Mouse (Mus musculus) embryo, embryonic 10 days (tissue): ENCODE data around the gene Atp2a2.
"Not testable (repeated sequence)": the region's sequence is repeated elsewhere in the genome, so short reads cannot be mapped to it uniquely, and the experiment has no call there.

Source experiments
- DNase-seq: peaks from one replicate; pipeline ENCODE4 v3.0.0-alpha.2; 2015; ENCODE audit warnings: low spot score

Atp2a2 gene

DNA sequence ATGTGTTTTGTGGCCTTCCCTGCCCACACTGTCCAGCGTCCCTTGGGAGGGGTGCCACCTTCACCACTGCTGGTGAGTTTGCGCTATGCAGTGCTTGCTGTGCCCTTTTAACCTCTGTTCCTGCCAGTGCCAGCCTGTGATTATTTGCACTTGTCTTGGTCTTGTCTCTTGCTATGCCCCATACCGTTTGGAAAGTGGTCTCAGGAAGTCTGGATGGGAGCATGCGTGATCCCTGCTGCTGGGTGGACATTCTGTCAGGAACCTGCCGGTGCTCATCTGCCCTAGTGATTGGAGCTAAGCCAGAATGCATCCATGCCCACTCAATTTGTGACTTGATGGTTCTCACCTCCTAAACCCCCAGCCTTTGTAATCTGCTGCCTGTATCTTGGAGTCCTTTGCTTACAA lies 51.1 kb downstream of the Atp2a2 start:
- DNase-seq: no peak

- DNase-seq: no peak
Measured at GRCm38 (mm10) chr5:122449946-122450345, 52.1 kb downstream of the Atp2a2 start.

DNA sequence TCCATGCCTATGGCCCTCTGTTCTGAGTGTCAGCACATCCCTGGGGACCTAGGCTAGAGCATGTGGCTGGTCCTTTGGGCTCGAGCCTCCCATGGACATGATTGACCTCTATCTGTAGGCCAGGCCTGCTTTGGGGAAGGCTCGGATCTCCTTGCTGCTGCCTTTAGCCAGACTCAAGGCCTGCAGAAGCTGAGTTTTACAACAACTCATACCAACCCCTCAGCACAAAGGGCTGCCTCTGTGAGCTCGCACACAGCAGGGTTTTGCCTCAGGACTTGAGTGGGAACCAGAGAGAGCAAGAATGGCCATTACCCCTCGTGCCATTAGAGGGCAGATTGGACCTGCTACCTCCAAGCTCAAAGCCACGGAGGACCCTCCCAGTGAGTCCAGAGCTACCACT lies 53.2 kb downstream of the Atp2a2 start:
- no peak for DNase-seq

GRCm38 (mm10) chr5:122447857-122448256 lies 54.2 kb downstream of the Atp2a2 start:
- DNase-seq: no peak

DNA sequence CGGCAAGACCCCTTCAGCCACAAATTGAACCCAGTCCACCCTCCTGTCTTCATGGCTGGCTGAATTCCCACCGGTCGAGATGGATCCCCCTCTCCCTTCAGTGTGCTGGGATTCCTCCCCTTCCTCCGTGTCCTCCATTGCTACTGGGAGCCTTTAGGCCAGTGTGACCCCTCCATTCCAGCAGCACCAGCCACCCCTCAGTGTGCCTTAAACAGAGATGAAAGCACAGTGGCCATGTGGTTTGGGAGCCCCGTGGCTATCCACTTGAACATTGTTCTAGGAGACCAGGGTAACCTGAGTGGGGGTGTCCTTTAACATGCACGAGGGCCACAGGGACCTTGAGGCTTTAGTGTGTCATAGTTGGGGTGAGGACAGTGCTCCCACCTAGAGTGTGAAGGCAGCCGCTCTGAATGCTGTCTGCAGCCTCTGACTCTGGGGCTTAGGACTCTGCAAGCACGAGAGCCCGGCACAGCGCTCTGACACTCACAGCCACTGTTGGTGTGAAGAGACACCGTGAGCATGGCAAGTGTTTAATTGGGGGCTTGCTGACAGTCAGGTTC lies 56.9 kb downstream of the Atp2a2 start:
- DNase-seq: no peak

GRCm38 (mm10) chr5:122444492-122444891 lies 57.5 kb downstream of the Atp2a2 start:
- DNase-seq: no peak

GRCm38 (mm10) chr5:122440095-122440630 lies 61.9 kb downstream of the Atp2a2 start:
- DNase-seq: no peak

DNA sequence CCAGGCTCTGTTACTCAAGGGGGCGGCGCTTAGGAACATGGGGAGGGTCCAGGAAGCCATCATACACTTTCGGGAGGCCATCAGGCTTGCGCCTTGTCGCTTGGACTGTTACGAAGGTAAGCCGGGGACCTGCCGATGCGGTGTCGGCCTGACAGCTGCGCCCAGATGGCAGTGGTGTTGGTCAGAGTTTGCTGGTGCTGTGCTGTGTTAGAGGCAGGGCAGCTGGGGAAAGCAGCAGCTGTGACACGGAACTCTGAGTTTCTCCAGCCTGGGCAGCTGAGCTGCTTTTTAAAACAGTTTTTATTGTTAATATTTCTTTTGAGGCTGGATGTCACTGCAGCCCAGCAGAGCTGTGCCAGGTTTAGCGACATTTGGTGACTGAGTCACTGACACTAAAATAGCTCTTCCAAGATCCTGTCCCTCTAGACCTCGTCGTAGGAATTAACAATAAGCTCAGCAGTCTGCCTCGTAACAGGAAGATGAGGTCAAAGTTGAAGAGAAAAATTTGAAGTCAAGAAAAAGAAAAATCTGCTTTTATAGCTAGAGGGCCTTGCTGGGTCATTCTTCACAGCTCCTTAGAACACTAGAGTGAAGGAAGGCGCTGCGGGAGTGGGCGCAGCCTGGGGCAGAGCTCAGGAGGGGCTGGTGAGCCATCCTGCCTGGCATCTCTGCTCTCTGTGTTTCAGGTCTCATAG lies 62.5 kb downstream of the Atp2a2 start:
- no peak for DNase-seq

GRCm38 (mm10) chr5:122434541-122434940 lies 67.5 kb downstream of the Atp2a2 start:
- DNase-seq: no peak

GRCm38 (mm10) chr5:122431221-122431620 lies 70.8 kb downstream of the Atp2a2 start:
- DNase-seq: no peak

- DNase-seq: no peak
Measured at GRCm38 (mm10) chr5:122430036-122430775, 71.8 kb downstream of the Atp2a2 start.

GRCm38 (mm10) chr5:122425550-122425949 lies 76.5 kb downstream of the Atp2a2 start:
- no peak for DNase-seq

DNA sequence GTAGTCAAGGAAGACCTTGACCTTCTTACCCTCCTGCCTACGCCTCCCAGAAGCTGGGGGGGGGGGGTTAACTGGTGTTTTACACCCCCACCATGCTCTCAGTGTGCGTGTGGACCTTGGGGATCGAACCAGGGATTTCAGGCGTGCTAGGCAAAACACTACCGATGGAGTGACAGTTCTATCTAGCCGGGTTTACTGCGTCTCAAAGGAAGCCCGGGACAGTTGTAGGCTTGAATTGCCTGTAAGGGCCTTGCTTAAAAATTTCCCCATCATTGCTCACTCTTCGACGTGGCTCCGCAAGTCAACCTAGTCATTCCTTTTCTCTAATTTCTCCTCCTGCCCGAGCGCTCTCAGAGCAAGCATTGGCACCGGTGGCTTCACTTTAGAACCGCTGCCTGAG lies 78.9 kb downstream of the Atp2a2 start:
- DNase-seq: no peak

DNA sequence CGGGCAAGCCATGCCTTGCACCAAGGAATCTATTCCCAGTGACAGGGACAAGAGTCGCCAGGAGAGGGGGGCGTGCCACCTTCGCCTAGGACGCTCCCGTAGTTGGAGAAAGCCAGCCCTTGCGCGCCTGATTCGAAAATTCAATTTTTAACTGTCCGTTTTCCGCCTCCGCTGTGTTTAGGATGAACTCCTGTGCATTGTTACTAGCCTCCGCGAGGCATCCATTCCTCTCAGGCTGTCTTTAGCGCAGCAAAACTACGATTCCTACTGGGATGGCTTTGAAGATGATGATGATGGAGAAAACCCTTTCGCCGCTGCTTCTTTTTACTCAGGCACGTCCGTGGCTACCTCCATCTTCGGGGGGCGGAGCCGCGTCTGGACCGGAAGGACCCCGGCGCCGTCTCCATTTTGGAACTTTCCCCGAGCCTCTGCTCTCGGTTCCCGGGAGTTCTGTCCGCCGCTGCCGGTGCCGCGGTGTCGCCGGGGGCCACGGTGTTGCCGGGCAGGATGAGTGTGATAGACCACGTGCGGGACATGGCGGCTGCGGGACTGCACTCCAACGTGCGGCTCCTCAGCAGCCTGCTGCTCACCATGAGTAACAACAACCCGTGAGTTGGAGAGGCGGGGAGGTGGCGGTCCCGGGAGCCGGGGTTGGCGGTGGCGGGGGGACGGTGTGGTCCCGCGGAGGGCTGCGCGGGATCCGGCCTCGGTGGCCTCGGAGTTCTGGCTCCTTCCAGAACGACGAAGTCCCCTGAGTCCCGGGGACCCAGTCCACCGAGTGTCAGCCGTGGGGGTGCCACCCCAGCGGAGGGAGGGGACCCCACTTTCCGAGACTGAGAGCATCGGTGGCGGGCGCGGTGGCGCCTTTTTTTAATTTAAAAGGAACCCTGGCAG lies 79.7 kb downstream of the Atp2a2 start:
- peak; percentile 92 for DNase-seq

DNA sequence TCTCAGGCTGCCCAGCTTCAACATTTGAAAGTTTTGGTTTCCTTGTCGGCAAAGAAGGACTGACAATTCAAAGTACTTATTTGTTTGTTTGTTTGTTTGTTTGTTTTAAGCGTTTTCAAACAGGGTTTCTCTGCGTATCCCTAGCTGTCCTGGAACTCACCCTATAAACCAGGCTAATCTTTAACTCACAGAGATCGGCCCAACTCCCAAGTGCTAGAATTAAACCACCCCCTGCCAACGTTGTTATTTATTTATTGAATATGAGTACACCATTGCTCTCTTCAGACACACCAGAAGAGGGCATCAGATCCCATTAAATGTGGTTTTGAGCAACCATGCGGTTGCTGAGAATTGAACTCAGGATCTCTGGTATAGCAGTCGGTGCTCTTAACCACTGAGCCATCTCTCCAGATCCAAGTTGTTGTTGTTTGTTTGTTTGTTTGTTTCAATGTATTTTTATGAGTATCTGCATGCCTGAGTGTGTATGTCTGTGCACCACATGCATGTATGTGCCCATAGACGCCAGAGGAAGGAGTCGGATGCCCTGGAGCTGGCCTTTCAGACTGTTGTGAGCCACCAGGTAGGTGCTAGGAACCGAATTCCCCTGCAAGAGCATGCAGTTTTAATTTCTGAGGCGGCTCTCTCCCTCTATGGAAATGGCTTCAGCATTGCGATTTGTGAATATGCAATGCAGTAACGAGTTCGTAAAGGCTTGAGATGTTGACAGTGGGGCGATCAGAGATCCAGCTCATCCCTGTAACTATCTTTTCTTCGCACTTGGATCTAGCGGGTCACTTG lies 80.6 kb downstream of the Atp2a2 start, which contains the start of gene Anapc7:
Anapc7 (plus strand) TSS at position 423 of the 798 bp plus-strand sequence.
- no peak for DNase-seq

DNA sequence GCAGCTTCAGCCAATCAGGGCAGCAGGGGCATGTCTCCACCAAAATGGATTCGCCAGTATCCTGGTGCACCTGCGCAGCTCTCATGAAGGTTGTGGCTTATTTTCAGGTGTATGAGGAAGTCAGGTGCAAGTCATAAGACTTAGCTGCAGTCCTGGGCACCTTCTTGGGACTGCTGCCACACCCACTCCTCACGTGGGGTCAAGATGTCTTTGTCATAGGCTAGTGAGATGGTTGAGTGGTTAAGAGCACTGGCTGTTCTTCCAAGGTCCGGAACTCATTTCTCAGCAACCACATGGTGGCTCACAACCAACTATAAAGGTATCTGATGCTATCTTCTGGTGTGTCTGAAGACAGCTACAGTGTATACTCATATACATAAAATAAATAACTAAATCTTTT lies 81.3 kb downstream of the Atp2a2 start:
- DNase-seq: not testable (repeated sequence)

- no peak for DNase-seq
Measured at GRCm38 (mm10) chr5:122415465-122415864, 86.6 kb downstream of the Atp2a2 start.

DNA sequence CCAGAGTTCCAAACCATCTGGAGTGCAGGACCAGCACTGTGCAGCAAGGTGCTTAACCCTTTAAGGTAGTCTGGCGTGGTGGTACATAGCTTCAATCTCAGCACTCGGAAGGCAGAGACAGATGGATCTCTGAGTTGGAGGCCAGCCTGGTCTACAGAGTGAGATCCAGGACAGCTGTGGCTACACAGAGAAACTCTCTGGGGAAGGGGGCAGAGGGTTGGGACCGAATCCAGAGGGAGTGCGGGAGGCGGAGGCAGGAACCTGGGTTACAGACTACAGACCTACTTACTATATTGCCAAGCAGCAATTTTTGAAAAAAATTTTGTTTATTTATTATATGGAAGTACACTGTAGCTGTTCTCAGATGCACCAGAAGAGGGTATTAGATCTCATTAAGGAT lies 87.7 kb downstream of the Atp2a2 start:
- no peak for DNase-seq

- DNase-seq: no peak
Measured at GRCm38 (mm10) chr5:122412826-122413225, 89.2 kb downstream of the Atp2a2 start.

GRCm38 (mm10) chr5:122411892-122412291 lies 90.1 kb downstream of the Atp2a2 start:
- no peak for DNase-seq
